Mouse (Mus musculus) myocyte (in vitro differentiated cells): ENCODE results near the gene Tlr5. TPM values are rescaled to one million over a fixed set of nuclear protein-coding genes. Genes with fewer than 3 reads are reported as not detected.

Experiments used
- H3K27me3 ChIP-seq: one replicate; pipeline ENCODE4 v1.6.1; 2011; ENCODE audit not compliant: control insufficient read depth, insufficient read depth, insufficient read length
- H3K36me3 ChIP-seq: one replicate; pipeline ENCODE4 v1.6.1; 2011; ENCODE audit not compliant: control insufficient read depth, insufficient read depth
- H3K4me2 ChIP-seq: one replicate; pipeline ENCODE4 v1.6.1; 2011; ENCODE audit warnings: low read depth, control low read depth
- H3K4me3 ChIP-seq: one replicate; pipeline ENCODE4 v1.5.1; 2011; ENCODE audit warnings: mild to moderate bottlenecking, control low read depth, moderate library complexity
- H3K79me2 ChIP-seq: one replicate; pipeline ENCODE4 v1.6.1; 2011; ENCODE audit not compliant: control insufficient read depth, insufficient read depth
- H3ac ChIP-seq: one replicate; pipeline ENCODE4 v1.6.1; 2011; ENCODE audit not compliant: control insufficient read depth, insufficient read length
- CEBPB ChIP-seq: IDR thresholded peaks from 2 replicates; pipeline ENCODE4 v1.6.1; 2011; ENCODE audit warnings: mild to moderate bottlenecking, moderate library complexity; ENCODE audit not compliant: poor library complexity, insufficient read depth, severe bottlenecking
- E2F4 ChIP-seq: IDR thresholded peaks from one replicate; pipeline ENCODE4 v1.6.1; 2011; ENCODE audit warnings: mild to moderate bottlenecking, control low read depth, moderate library complexity; ENCODE audit not compliant: insufficient read depth
- MAX ChIP-seq: IDR thresholded peaks from one replicate; pipeline ENCODE4 v1.6.1; 2011; ENCODE audit warnings: low read depth, mild to moderate bottlenecking, control low read depth
- MYOD1 ChIP-seq, 3 experiments: IDR thresholded peaks; one replicate each; pipeline ENCODE4 v1.6.1; 2011; ENCODE audit warnings: control low read depth in 2 of 3, low read depth in 2 of 3, mild to moderate bottlenecking in 2 of 3, moderate library complexity in 1 of 3; ENCODE audit not compliant: insufficient read length in 2 of 3, control insufficient read depth in 1 of 3
- MYOG ChIP-seq, 3 experiments: IDR thresholded peaks; one replicate each; pipeline ENCODE4 v1.6.1; 2011; ENCODE audit warnings: control low read depth in 2 of 3, low read depth in 2 of 3, mild to moderate bottlenecking in 2 of 3; ENCODE audit not compliant: insufficient read length in 2 of 3, control insufficient read depth in 1 of 3, insufficient read depth in 1 of 3
- POLR2A ChIP-seq: IDR thresholded peaks from one replicate; pipeline ENCODE4 v1.6.1; 2011; ENCODE audit warnings: low read depth, mild to moderate bottlenecking, control low read depth, moderate library complexity; ENCODE audit not compliant: insufficient read length
- POLR2AphosphoS2 ChIP-seq: IDR thresholded peaks from one replicate; pipeline ENCODE4 v1.6.1; 2011; ENCODE audit warnings: low read depth, control low read depth; ENCODE audit not compliant: insufficient read length
- REST ChIP-seq: IDR thresholded peaks from one replicate; pipeline ENCODE4 v1.6.1; 2011; ENCODE audit warnings: mild to moderate bottlenecking, control low read depth, moderate library complexity; ENCODE audit not compliant: insufficient read depth, insufficient read length
- SRF ChIP-seq: IDR thresholded peaks from one replicate; pipeline ENCODE4 v1.6.1; 2011; ENCODE audit warnings: low read depth; ENCODE audit not compliant: control insufficient read depth, insufficient read length
- TCF12 ChIP-seq: IDR thresholded peaks from one replicate; pipeline ENCODE4 v1.6.1; 2011; ENCODE audit warnings: mild to moderate bottlenecking, control low read depth; ENCODE audit not compliant: poor library complexity, insufficient read depth, severe bottlenecking
- TCF3 ChIP-seq: IDR thresholded peaks from one replicate; pipeline ENCODE4 v1.6.1; 2011; ENCODE audit warnings: low read depth, control low read depth; ENCODE audit not compliant: insufficient read length
- USF1 ChIP-seq: IDR thresholded peaks from one replicate; pipeline ENCODE4 v1.6.1; 2011; ENCODE audit warnings: low read depth, mild to moderate bottlenecking, control low read depth, moderate library complexity
- polyA plus RNA-seq: library from polyadenylated mRNA; unstranded; fragments of >200 nt; fragmentation: generic; extraction: Trizol; gene quantifications from one replicate; pipeline ENCODE4 v1.2.1, GENCODE M21; 2012; ENCODE audit warnings: missing spikeins

Tlr5 gene
- polyA plus RNA-seq, 1 experiment: not detected

GRCm38 (mm10) chr1:182963329-182963728 is 8.7 kb downstream of the Tlr5 start:
- Histone ChIP-seq H3ac (no peak overlapping the region), H3K4me2 (no peak overlapping the region), H3K27me3 (no peaks in the 10 kb centered on the region), H3K79me2 (no peaks in the 10 kb centered on the region), H3K36me3 (no peaks in the 10 kb centered on the region), H3K4me3 (no peak overlapping the region)
- TF ChIP-seq CEBPB (no peak), SRF (no peak), POLR2A (no peak), MYOG (IDR thresholded peaks at IDR 0.05; ENCODE audit: control insufficient read depth in 1 of 3, insufficient read depth in 1 of 3, insufficient read length in 2 of 3, low read depth in 2 of 3) (no peak)

GRCm38 (mm10) chr1:182964855-182965466 is 10.4 kb downstream of the Tlr5 start:
- TF ChIP-seq SRF (no peak), REST (no peak), MAX (no peak), MYOD1 (IDR thresholded peaks at IDR 0.05; ENCODE audit: control insufficient read depth in 1 of 3, insufficient read length in 2 of 3, low read depth in 2 of 3) (no peak), TCF3 (no peak), MYOG (IDR thresholded peaks at IDR 0.05; ENCODE audit: control insufficient read depth in 1 of 3, insufficient read depth in 1 of 3, insufficient read length in 2 of 3, low read depth in 2 of 3) (no peak), TCF12 (no peak), POLR2A (no peak), E2F4 (no peak), USF1 (no peak), CEBPB (no peak)
- no peak overlapping the region for H3K4me3 ChIP-seq
- H3ac ChIP-seq: no peak overlapping the region
- no peaks in the 10 kb centered on the region for H3K36me3 ChIP-seq
- H3K79me2 ChIP-seq: no peaks in the 10 kb centered on the region
- H3K27me3 ChIP-seq: no peaks in the 10 kb centered on the region
- no peak overlapping the region for H3K4me2 ChIP-seq

- Histone ChIP-seq H3K79me2 (no peaks in the 10 kb centered on the region), H3K36me3 (no peaks in the 10 kb centered on the region), H3K27me3 (peaks cover 7% of the 10 kb centered on the region), H3K4me3 (no peak overlapping the region), H3K4me2 (no peak overlapping the region), H3ac (no peak overlapping the region)
- TF ChIP-seq MYOD1 (IDR thresholded peaks at IDR 0.05; ENCODE audit: control insufficient read depth in 1 of 3, insufficient read length in 2 of 3, low read depth in 2 of 3) (no peak), TCF12 (no peak), POLR2A (no peak), E2F4 (no peak), USF1 (no peak), TCF3 (no peak), POLR2AphosphoS2 (no peak), CEBPB (no peak), MAX (no peak), MYOG (IDR thresholded peaks at IDR 0.05; ENCODE audit: control insufficient read depth in 1 of 3, insufficient read depth in 1 of 3, insufficient read length in 2 of 3, low read depth in 2 of 3) (no peak), REST (no peak), SRF (no peak)
Observed at GRCm38 (mm10) chr1:182968732-182969131, 14.1 kb downstream of the Tlr5 start.

- Histone ChIP-seq H3K79me2 (no peaks in the 10 kb centered on the region), H3K36me3 (no peaks in the 10 kb centered on the region), H3K4me2 (no peak overlapping the region), H3K27me3 (peaks cover 7% of the 10 kb centered on the region), H3K4me3 (no peak overlapping the region), H3ac (no peak overlapping the region)
- TF ChIP-seq CEBPB (no peak), MAX (no peak), TCF12 (no peak), POLR2AphosphoS2 (no peak), E2F4 (no peak), POLR2A (no peak), USF1 (no peak), REST (no peak), TCF3 (no peak), MYOD1 (IDR thresholded peaks at IDR 0.05; ENCODE audit: control insufficient read depth in 1 of 3, insufficient read length in 2 of 3, low read depth in 2 of 3) (no peak)
Observed at GRCm38 (mm10) chr1:182972240-182972639, 17.7 kb downstream of the Tlr5 start.

GRCm38 (mm10) chr1:182974826-182975225 is 20.2 kb downstream of the Tlr5 start:
- Histone ChIP-seq H3K36me3 (no peaks in the 10 kb centered on the region), H3K79me2 (no peaks in the 10 kb centered on the region), H3K4me2 (no peak overlapping the region), H3ac (no peak overlapping the region), H3K27me3 (peaks cover 7% of the 10 kb centered on the region), H3K4me3 (no peak overlapping the region)
- TF ChIP-seq REST (no peak), MYOD1 (IDR thresholded peaks at IDR 0.05; ENCODE audit: control insufficient read depth in 1 of 3, insufficient read length in 2 of 3, low read depth in 2 of 3) (no peak), USF1 (no peak), POLR2AphosphoS2 (no peak), POLR2A (no peak), MYOG (IDR thresholded peaks at IDR 0.05; ENCODE audit: control insufficient read depth in 1 of 3, insufficient read depth in 1 of 3, insufficient read length in 2 of 3, low read depth in 2 of 3) (no peak)
